Mouse (Mus musculus) kidney, postnatal 0 days (tissue): ENCODE results near the gene 4930432K21Rik. TPM values are rescaled to one million over a fixed set of nuclear protein-coding genes. Genes with fewer than 3 reads are reported as not detected.
A peak's percentile ranks its signal among the peaks of the same experiment; 100 is the strongest.

Experiments
- ATAC-seq: fragments of 200-750 bp; cut with Nextera tagmentation; replicated peaks from 2 replicates; pipeline ENCODE4 v1.8.0; 2017; ENCODE audit warnings: low read depth, moderate number of reproducible peaks, moderate TSS enrichment, moderate library complexity; ENCODE audit not compliant: low FRiP score
- DNase-seq: peaks from one replicate; pipeline ENCODE4 v3.0.0-alpha.2; 2016; ENCODE audit warnings: low spot score
- H3K27ac ChIP-seq: fragments of 300-500 bp; sonication (generic); 2 replicates; pipeline ENCODE4 v1.5.1; 2014; ENCODE audit warnings: mild to moderate bottlenecking
- H3K27me3 ChIP-seq: fragments of 300-500 bp; sonication (generic); 2 replicates; pipeline ENCODE4 v1.6.1; 2014; ENCODE audit warnings: low read length, mixed read lengths; ENCODE audit not compliant: insufficient read depth
- H3K36me3 ChIP-seq: fragments of 300-500 bp; sonication (generic); 2 replicates; pipeline ENCODE4 v1.6.1; 2014; ENCODE audit warnings: low read length, mixed read lengths; ENCODE audit not compliant: insufficient read depth
- H3K4me1 ChIP-seq: fragments of 300-500 bp; sonication (generic); replicated peaks from 2 replicates; pipeline ENCODE4 v1.6.1; 2014; ENCODE audit warnings: antibody characterized with exemption, low read length, mixed read lengths; ENCODE audit not compliant: insufficient read depth
- H3K4me2 ChIP-seq: fragments of 300-500 bp; sonication (generic); 2 replicates; pipeline ENCODE4 v1.6.1; 2014; ENCODE audit warnings: mild to moderate bottlenecking, low read length, moderate library complexity, mixed read lengths
- H3K4me3 ChIP-seq: fragments of 300-500 bp; sonication (generic); replicated peaks from 2 replicates; pipeline ENCODE4 v1.5.1; 2014; ENCODE audit warnings: low read depth, low read length
- H3K9ac ChIP-seq: fragments of 300-500 bp; sonication (generic); 2 replicates; pipeline ENCODE4 v1.6.1; 2014; ENCODE audit warnings: low read depth, low read length
- H3K9me3 ChIP-seq: fragments of 300-500 bp; sonication (generic); replicated peaks from 2 replicates; pipeline ENCODE4 v1.6.1; 2016; ENCODE audit warnings: low read length, inconsistent platforms, mixed read lengths
- CTCF ChIP-seq: IDR thresholded peaks from 2 replicates; pipeline ENCODE4 v1.5.1; 2016; ENCODE audit warnings: antibody characterized with exemption, low read depth, mild to moderate bottlenecking, moderate library complexity
- WGBS: fragments of 180-500 bp; shearing (Covaris S2); extraction: QIAGEN DNeasy Blood & Tissue Kit; methylation state at CpG from one replicate; pipeline ENCODE4 v1.1.7; 2014; 5-methylcytosine and 5-hydroxymethylcytosine counted together
- polyA plus RNA-seq: library from polyadenylated mRNA; unstranded; fragments of >200 nt; fragmentation: Nextera tagmentation; extraction: Ambion mirVana; gene quantifications from 2 replicates; pipeline ENCODE4 v1.2.1, GENCODE M21; 2015

Gene 4930432K21Rik
- polyA plus RNA-seq, 1 experiment from 2014 or later: 1.3 TPM

DNA sequence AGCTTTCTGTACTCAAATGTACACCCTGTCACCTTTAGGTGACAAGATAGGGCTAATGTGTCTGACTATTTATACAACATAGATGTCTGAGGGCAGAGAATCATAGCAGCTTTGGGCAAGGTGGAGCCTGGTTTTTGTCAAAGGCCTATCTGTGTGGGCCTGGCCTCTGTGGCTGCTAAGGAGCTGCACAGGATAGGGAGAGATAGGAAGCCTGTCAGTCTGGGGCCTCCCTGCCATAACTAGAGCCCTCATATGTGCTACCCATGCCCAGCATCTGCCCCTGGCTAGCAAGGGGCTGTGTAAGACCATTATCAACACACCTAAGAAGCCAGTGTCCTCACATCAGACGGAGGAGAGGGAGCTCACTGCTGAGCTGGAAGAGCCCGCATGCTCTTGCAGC, 19.9 kb downstream of the 4930432K21Rik start:
- H3K27me3 ChIP-seq: no peaks in the 10 kb centered on the region
- no peak for ATAC-seq
- WGBS: 97% methylated on average over 2 of the region's 2 CpGs
- H3K4me3 ChIP-seq: no peak overlapping the region
- no peaks in the 10 kb centered on the region for H3K9me3 ChIP-seq
- peaks cover 5% of the 10 kb centered on the region for H3K36me3 ChIP-seq
- no peak overlapping the region for H3K4me2 ChIP-seq
- DNase-seq: no peak
- no peak for TF ChIP-seq CTCF
- no peak overlapping the region for H3K27ac ChIP-seq
- H3K4me1 ChIP-seq: no peaks in the 10 kb centered on the region
- no peak overlapping the region for H3K9ac ChIP-seq

DNA sequence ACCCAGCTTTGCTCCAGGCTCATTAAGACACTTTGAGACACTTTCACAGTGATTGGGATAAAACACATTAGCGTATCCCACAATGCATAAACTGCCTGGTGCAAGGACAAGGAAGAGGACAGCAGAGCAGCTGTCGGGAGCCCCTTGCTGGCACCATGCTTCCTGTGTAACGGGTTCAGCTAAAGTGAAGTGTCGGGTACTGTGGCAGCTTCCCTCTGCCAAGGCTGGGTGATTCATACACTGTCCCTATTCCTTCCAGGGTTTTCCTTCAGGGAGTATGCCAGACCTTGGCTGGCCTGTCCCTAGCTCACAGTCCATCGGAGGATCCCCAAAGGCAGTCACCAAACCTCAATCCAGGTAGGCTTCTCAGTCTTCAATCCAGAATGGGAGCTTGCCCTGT, 22.3 kb downstream of the 4930432K21Rik start:
- Histone ChIP-seq H3K27ac (no peak overlapping the region), H3K9me3 (no peaks in the 10 kb centered on the region), H3K27me3 (no peaks in the 10 kb centered on the region), H3K9ac (no peak overlapping the region), H3K36me3 (peaks cover 15% of the 10 kb centered on the region), H3K4me2 (no peak overlapping the region), H3K4me3 (no peak overlapping the region), H3K4me1 (no peaks in the 10 kb centered on the region)
- DNase-seq (no peak), ATAC-seq (no peak)
- 91% methylated on average over 5 of the region's 5 CpGs for WGBS
- no peak for TF ChIP-seq CTCF

GRCm38 (mm10) chr8:84173861-84174260, 26.0 kb downstream of the 4930432K21Rik start:
- no peak; the same call in 1 of the 2 replicates for ATAC-seq
- no peak for DNase-seq
- Histone ChIP-seq H3K36me3 (peaks cover 15% of the 10 kb centered on the region), H3K4me1 (peaks cover 6% of the 10 kb centered on the region), H3K4me2 (no peak overlapping the region), H3K9ac (no peak overlapping the region), H3K27ac (no peak overlapping the region), H3K4me3 (no peak overlapping the region), H3K9me3 (no peaks in the 10 kb centered on the region), H3K27me3 (no peaks in the 10 kb centered on the region)
- peak; percentile 64 for TF ChIP-seq CTCF
- 86% methylated on average over 6 of the region's 6 CpGs for WGBS

- peak; percentile 44 for DNase-seq
- H3K9me3 ChIP-seq: no peaks in the 10 kb centered on the region
- H3K4me1 ChIP-seq: peaks cover 26% of the 10 kb centered on the region
- TF ChIP-seq CTCF: no peak
- H3K36me3 ChIP-seq: peaks cover 15% of the 10 kb centered on the region
- H3K4me2 ChIP-seq: peak overlapping the region; percentile 26; the same call in 1 of the 2 replicates
- no peaks in the 10 kb centered on the region for H3K27me3 ChIP-seq
- 5% methylated on average over 3 of the region's 3 CpGs for WGBS
- H3K27ac ChIP-seq: no peak overlapping the region; the same call in 1 of the 2 replicates
- 0 out of 2 replicates have a peak overlapping the region, but pooled peaks have one; percentile 35 for H3K9ac ChIP-seq
- no peak overlapping the region for H3K4me3 ChIP-seq
- ATAC-seq: no peak
These were observed 28.7 kb downstream of the 4930432K21Rik start for GRCm38 (mm10) chr8:84176560-84176959.

DNA sequence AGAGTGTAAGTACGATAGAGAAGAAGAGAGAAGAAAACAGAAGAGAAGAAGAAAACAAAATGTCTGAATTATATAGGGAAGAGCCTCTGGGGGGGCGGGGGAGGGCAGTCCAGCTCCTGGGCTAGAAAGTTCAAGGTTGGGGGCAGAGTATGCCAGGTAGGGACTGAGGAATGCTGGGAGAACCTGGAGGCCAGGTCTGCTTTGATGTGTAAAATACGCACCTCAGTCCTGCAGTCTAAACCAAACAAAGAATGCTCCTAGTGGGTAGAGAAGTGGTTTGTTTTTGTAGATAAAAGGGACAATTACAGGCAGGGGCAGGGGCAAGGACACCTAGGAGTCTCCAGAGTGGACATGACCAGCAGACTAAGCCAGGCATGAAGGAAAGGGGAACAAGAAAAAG, 29.6 kb downstream of the 4930432K21Rik start:
- Histone ChIP-seq H3K27me3 (no peaks in the 10 kb centered on the region), H3K4me3 (no peak overlapping the region), H3K9ac (no peak overlapping the region), H3K9me3 (no peaks in the 10 kb centered on the region), H3K4me2 (no peak overlapping the region), H3K27ac (no peak overlapping the region), H3K4me1 (peaks cover 28% of the 10 kb centered on the region), H3K36me3 (peaks cover 12% of the 10 kb centered on the region)
- TF ChIP-seq CTCF: no peak
- 85% methylated on average over 3 of the region's 3 CpGs for WGBS
- ATAC-seq (no peak), DNase-seq (no peak)

DNA sequence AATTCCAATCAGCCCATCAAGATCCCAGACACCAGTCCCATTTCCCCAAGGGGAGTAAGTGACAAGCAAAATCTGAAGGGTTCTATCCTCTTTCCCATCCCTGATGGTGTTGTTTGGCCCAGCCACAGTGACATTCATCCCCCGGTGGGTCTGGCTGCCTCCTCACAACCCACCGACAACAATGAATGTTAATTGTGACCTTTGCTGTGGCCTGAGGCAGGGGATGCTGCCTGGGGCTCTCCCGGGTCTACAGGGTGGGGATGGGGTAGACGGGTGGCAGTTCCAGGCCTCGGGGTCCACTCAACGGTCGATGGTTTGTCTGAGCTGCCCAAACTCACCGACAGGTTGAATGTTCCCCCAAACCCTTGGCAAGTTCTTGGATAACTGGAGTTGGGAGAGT, 30.8 kb downstream of the 4930432K21Rik start:
- H3K27me3 ChIP-seq: no peaks in the 10 kb centered on the region
- ATAC-seq (no peak), DNase-seq (no peak)
- no peak overlapping the region for H3K9ac ChIP-seq
- peaks cover 35% of the 10 kb centered on the region for H3K4me1 ChIP-seq
- no peak for TF ChIP-seq CTCF
- peaks cover 3% of the 10 kb centered on the region; the same call in 1 of the 2 replicates for H3K36me3 ChIP-seq
- H3K27ac ChIP-seq: no peak overlapping the region
- WGBS: 77% methylated on average over 8 of the region's 8 CpGs
- H3K4me2 ChIP-seq: no peak overlapping the region
- no peak overlapping the region for H3K4me3 ChIP-seq
- H3K9me3 ChIP-seq: no peaks in the 10 kb centered on the region

DNA sequence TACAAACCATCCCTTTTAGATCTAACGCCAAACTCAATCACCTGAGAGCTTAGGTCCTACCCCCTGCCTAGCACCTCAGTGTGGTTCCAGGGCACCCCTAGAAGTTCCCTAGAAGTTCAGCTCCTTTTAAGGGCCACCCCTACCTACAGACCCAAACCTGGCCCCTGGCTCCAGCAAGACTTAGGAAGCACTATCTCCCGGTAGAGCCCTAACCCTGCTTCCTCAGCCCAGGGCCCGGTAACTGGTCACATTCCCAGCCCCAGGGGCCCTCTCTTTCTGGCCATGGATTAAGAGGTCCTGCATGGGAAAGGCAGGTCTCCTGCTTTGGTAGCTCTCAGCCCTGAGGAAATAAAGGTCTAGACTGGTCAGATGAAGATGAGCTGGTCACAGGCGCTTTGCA, 32.1 kb downstream of the 4930432K21Rik start:
- Histone ChIP-seq H3K4me1 (peaks cover 40% of the 10 kb centered on the region), H3K36me3 (no peaks in the 10 kb centered on the region), H3K27me3 (no peaks in the 10 kb centered on the region), H3K4me3 (0 out of 2 replicates have a peak overlapping the region, but pooled peaks have one; percentile 12), H3K4me2 (peak overlapping the region; percentile 51), H3K9me3 (no peaks in the 10 kb centered on the region), H3K27ac (peak overlapping the region; percentile 67), H3K9ac (peak overlapping the region; percentile 53)
- ATAC-seq (no peak), DNase-seq (no peak)
- no peak for TF ChIP-seq CTCF
- 15% methylated on average over 4 of the region's 4 CpGs for WGBS
